Mouse (Mus musculus) CH12.LX (cell line): Measurements from ENCODE around the gene Scn3b. TPM values are rescaled to one million over a fixed set of nuclear protein-coding genes. Genes with fewer than 3 reads are reported as not detected.

Experiments
- DNase-seq: peaks from one replicate; pipeline ENCODE4 v3.0.0-alpha.2; 2013; ENCODE audit errors: extremely low read depth
- H3K27ac ChIP-seq: 2 replicates; pipeline ENCODE4 v1.5.1; 2012; ENCODE audit warnings: low read depth, mild to moderate bottlenecking, control low read depth, moderate library complexity; ENCODE audit not compliant: insufficient read depth
- H3K27me3 ChIP-seq: replicated peaks from 2 replicates; pipeline ENCODE3; 2012; ENCODE audit warnings: inconsistent platforms
- H3K36me3 ChIP-seq, 2 experiments: replicated peaks in 1 of 2; 2 replicates each; pipeline versions ENCODE3 to v1.6.1; 2012; ENCODE audit warnings: inconsistent platforms in 1 of 2, low read length in 1 of 2, mild to moderate bottlenecking in 1 of 2, mixed read lengths in 1 of 2, moderate library complexity in 1 of 2; ENCODE audit not compliant: control insufficient read depth in 1 of 2, insufficient read depth in 1 of 2
- H3K4me1 ChIP-seq, 2 experiments: 2 replicates each; pipeline ENCODE4 v1.6.1; 2012; ENCODE audit warnings: inconsistent platforms in 1 of 2, moderate library complexity in 1 of 2; ENCODE audit not compliant: insufficient read depth in 2 of 2, control insufficient read depth in 1 of 2
- H3K4me2 ChIP-seq: 2 replicates; pipeline ENCODE4 v1.6.1; 2012; ENCODE audit warnings: low read depth, mild to moderate bottlenecking, control low read depth; ENCODE audit not compliant: poor library complexity, insufficient read depth, severe bottlenecking
- H3K4me3 ChIP-seq, 3 experiments: fragments of 150-350 bp in 1 of 3; sonication (generic) in 1 of 3; replicated peaks in 1 of 3; 2 replicates each; pipeline versions ENCODE3 to v1.5.1; 2011 to 2012; ENCODE audit warnings: low read depth in 2 of 3, low read length in 2 of 3, mild to moderate bottlenecking in 2 of 3, moderate library complexity in 2 of 3, control low read depth in 1 of 3, improper control_type of control experiment in 1 of 3, inconsistent platforms in 1 of 3, mixed read lengths in 1 of 3; ENCODE audit not compliant: poor library complexity in 1 of 3
- H3K79me2 ChIP-seq: replicated peaks from 2 replicates; pipeline ENCODE4 v1.6.1; 2012; ENCODE audit warnings: mild to moderate bottlenecking, moderate library complexity; ENCODE audit not compliant: control insufficient read depth, poor library complexity, insufficient read depth, severe bottlenecking; ENCODE audit errors: extremely low read depth
- H3K9ac ChIP-seq: 2 replicates; pipeline ENCODE4 v1.6.1; 2012; ENCODE audit warnings: low read depth, mild to moderate bottlenecking, control low read depth, moderate library complexity; ENCODE audit not compliant: insufficient read depth
- H3K9me3 ChIP-seq: replicated peaks from 2 replicates; pipeline ENCODE3; 2012; ENCODE audit warnings: low read length, inconsistent platforms, mixed read lengths
- CHD2 ChIP-seq: IDR thresholded peaks from 2 replicates; pipeline ENCODE4 v1.6.1; 2011; ENCODE audit warnings: low read length, improper control_type of control experiment
- E2F4 ChIP-seq: IDR thresholded peaks from 2 replicates; pipeline ENCODE4 v1.6.1; 2011; ENCODE audit warnings: low read depth, low read length, improper control_type of control experiment; ENCODE audit not compliant: insufficient replicate concordance
- ELF1 ChIP-seq: IDR thresholded peaks from 2 replicates; pipeline ENCODE4 v1.6.1; 2014; ENCODE audit warnings: low read depth, mild to moderate bottlenecking, inconsistent platforms, low read length, improper control_type of control experiment
- EP300 ChIP-seq: IDR thresholded peaks from 2 replicates; pipeline ENCODE4 v1.6.1; 2011; ENCODE audit warnings: low read length, improper control_type of control experiment
- ETS1 ChIP-seq: conservative IDR thresholded peaks from 2 replicates; pipeline ENCODE4 v1.6.1; 2012; ENCODE audit warnings: low read depth, mild to moderate bottlenecking, inconsistent platforms, low read length, improper control_type of control experiment, moderate library complexity
- HCFC1 ChIP-seq: IDR thresholded peaks from 2 replicates; pipeline ENCODE4 v1.6.1; 2012; ENCODE audit warnings: low read depth, mild to moderate bottlenecking, inconsistent platforms, low read length, improper control_type of control experiment
- KAT2A ChIP-seq: IDR thresholded peaks from 2 replicates; pipeline ENCODE4 v1.6.1; 2012; ENCODE audit warnings: low read length, improper control_type of control experiment, inconsistent platforms; ENCODE audit not compliant: insufficient replicate concordance
- MAX ChIP-seq: IDR thresholded peaks from 2 replicates; pipeline ENCODE4 v1.6.1; 2011; ENCODE audit warnings: low read length, improper control_type of control experiment
- MEF2A ChIP-seq: IDR thresholded peaks from 2 replicates; pipeline ENCODE4 v1.6.1; 2014; ENCODE audit warnings: low read depth, mild to moderate bottlenecking, inconsistent platforms, low read length, improper control_type of control experiment, borderline replicate concordance
- MYC ChIP-seq: IDR thresholded peaks from 2 replicates; pipeline ENCODE4 v1.6.1; 2011; ENCODE audit warnings: low read depth, mild to moderate bottlenecking, improper control_type of control experiment, low read length
- NRF1 ChIP-seq: IDR thresholded peaks from 2 replicates; pipeline ENCODE4 v1.6.1; 2014; ENCODE audit warnings: low read depth, mild to moderate bottlenecking, inconsistent platforms, low read length, improper control_type of control experiment, moderate library complexity
- PAX5 ChIP-seq: IDR thresholded peaks from 2 replicates; pipeline ENCODE4 v1.6.1; 2012; ENCODE audit warnings: low read length, inconsistent platforms, mixed read lengths
- POLR2A ChIP-seq: IDR thresholded peaks from 2 replicates; pipeline ENCODE4 v1.6.1; 2011; ENCODE audit warnings: low read depth, mild to moderate bottlenecking, improper control_type of control experiment, low read length
- POLR2AphosphoS2 ChIP-seq: IDR thresholded peaks from 2 replicates; pipeline ENCODE4 v1.6.1; 2011; ENCODE audit warnings: low read depth, low read length, improper control_type of control experiment
- SMC3 ChIP-seq: IDR thresholded peaks from 2 replicates; pipeline ENCODE4 v1.6.1; 2011; ENCODE audit warnings: low read depth, low read length, improper control_type of control experiment
- TCF12 ChIP-seq: IDR thresholded peaks from 2 replicates; pipeline ENCODE4 v1.6.1; 2014; ENCODE audit warnings: low read depth, mild to moderate bottlenecking, inconsistent platforms, low read length, improper control_type of control experiment
- UBTF ChIP-seq: IDR thresholded peaks from 2 replicates; pipeline ENCODE4 v1.6.1; 2012; ENCODE audit warnings: low read depth, mild to moderate bottlenecking, inconsistent platforms, low read length, improper control_type of control experiment, moderate library complexity
- ZMIZ1 ChIP-seq: IDR thresholded peaks from 2 replicates; pipeline ENCODE4 v1.6.1; 2012; ENCODE audit warnings: low read depth, mild to moderate bottlenecking, inconsistent platforms, low read length, improper control_type of control experiment
- ZNF384 ChIP-seq: IDR thresholded peaks from 2 replicates; pipeline ENCODE4 v1.6.1; 2012; ENCODE audit warnings: low read depth, low read length, improper control_type of control experiment, inconsistent platforms
- dilution Hi-C: fragments of 300-500 bp; cut with MboI; formaldehyde crosslinking; loops from 2 replicates; pipeline ENCODE4 v1.14.3; 2020; ENCODE audit warnings: low sequenced_read_pairs; ENCODE audit not compliant: extremely low pct_unique_long_range_greater_than_20kb, extremely low pct_ligation_motif_present
- in situ Hi-C: fragments of 300-500 bp; cut with MboI; formaldehyde crosslinking; loops from 3 replicates; pipeline ENCODE4 v1.14.3; 2019; ENCODE audit warnings: low sequenced_read_pairs, low pct_ligation_motif_present, low pct_unique_long_range_greater_than_20kb, mixed read lengths
- polyA plus RNA-seq: library from polyadenylated mRNA; unstranded; fragments of >175 nt; gene quantifications from 2 replicates; pipeline ENCODE4 v1.2.1, GENCODE M21; 2012; ENCODE audit warnings: low read depth; ENCODE audit not compliant: insufficient read length
- total RNA-seq, 2 experiments: library from RNA; depleted of rRNA; stranded (reverse); fragments of 300-350 nt in 1 of 2; fragments of >200 nt in 1 of 2; gene quantifications; 2 replicates each; pipeline ENCODE4 v1.2.3; 2012 to 2014

Scn3b gene
- total and polyA plus RNA-seq, 3 experiments = 0.08 to 0.34 TPM; not detected in 1

GRCm38 (mm10) chr9:40234233-40235072 lies 34.6 kb upstream of the Scn3b start:
- no peaks in the 10 kb centered on the region for H3K36me3 ChIP-seq
- H3K79me2 ChIP-seq = no peaks in the 10 kb centered on the region
- H3K4me2 ChIP-seq = no peak overlapping the region
- H3K4me3 ChIP-seq = no peak overlapping the region
- H3K27me3 ChIP-seq = no peaks in the 10 kb centered on the region
- no peak overlapping the region for H3K27ac ChIP-seq
- DNase-seq = no peak
- dilution Hi-C loops (no loop called here), in situ Hi-C loops (loop anchor here (25.0 kb wide), 1 partner anchor 353 kb away; no protein-coding TSS in a partner anchor)
- no peak for TF ChIP-seq MYC
- TF ChIP-seq NRF1 = no peak
- no peak for TF ChIP-seq POLR2AphosphoS2
- TF ChIP-seq E2F4 = no peak
- no peak for TF ChIP-seq ELF1
- TF ChIP-seq ZMIZ1 = no peak
- TF ChIP-seq PAX5 = no peak
- TF ChIP-seq TCF12 = no peak
- no peak for TF ChIP-seq HCFC1
- H3K9ac ChIP-seq = no peak overlapping the region
- peaks cover 3% of the 10 kb centered on the region for H3K9me3 ChIP-seq
- no peaks in the 10 kb centered on the region for H3K4me1 ChIP-seq

GRCm38 (mm10) chr9:40235220-40235619 lies 33.8 kb upstream of the Scn3b start:
- in situ Hi-C loops = loop anchor here (25.0 kb wide), 1 partner anchor 352 kb away; no protein-coding TSS in a partner anchor
- dilution Hi-C loops = no loop called here
- H3K4me1 ChIP-seq = no peaks in the 10 kb centered on the region
- H3K79me2 ChIP-seq = no peaks in the 10 kb centered on the region
- peaks cover 3% of the 10 kb centered on the region for H3K9me3 ChIP-seq
- no peak for DNase-seq
- no peak overlapping the region for H3K9ac ChIP-seq
- TF ChIP-seq ZNF384 (no peak), HCFC1 (no peak), EP300 (no peak), CHD2 (no peak), SMC3 (no peak), ETS1 (no peak), POLR2AphosphoS2 (no peak), TCF12 (no peak), POLR2A (no peak), MAX (no peak), MYC (no peak), KAT2A (no peak), MEF2A (no peak), UBTF (no peak), NRF1 (no peak)
- H3K36me3 ChIP-seq = no peaks in the 10 kb centered on the region
- no peak overlapping the region for H3K27ac ChIP-seq
- no peaks in the 10 kb centered on the region for H3K27me3 ChIP-seq
- no peak overlapping the region for H3K4me2 ChIP-seq
- H3K4me3 ChIP-seq = no peak overlapping the region
